Mouse (Mus musculus) large intestine, adult 2 months (tissue): ENCODE results near the gene Nrxn3. TPM values are rescaled to one million over a fixed set of nuclear protein-coding genes. Genes with fewer than 3 reads are reported as not detected.

ENCODE experiments used
- DNase-seq: peaks from one replicate; pipeline ENCODE4 v3.0.0-alpha.2; 2012; ENCODE audit warnings: low read depth, low spot score
- WGBS: fragments of 180-500 bp; shearing (Covaris S2); methylation state at CpG from one replicate; pipeline ENCODE4 v1.1.7; 2018; 5-methylcytosine and 5-hydroxymethylcytosine counted together
- polyA plus RNA-seq: library from polyadenylated mRNA; depleted of rRNA; stranded (reverse); fragments of >200 nt; gene quantifications from 2 replicates; pipeline ENCODE4 v1.2.3, GENCODE M21; 2012

Gene Nrxn3
- polyA plus RNA-seq, 1 experiment: 0.06 TPM

DNA sequence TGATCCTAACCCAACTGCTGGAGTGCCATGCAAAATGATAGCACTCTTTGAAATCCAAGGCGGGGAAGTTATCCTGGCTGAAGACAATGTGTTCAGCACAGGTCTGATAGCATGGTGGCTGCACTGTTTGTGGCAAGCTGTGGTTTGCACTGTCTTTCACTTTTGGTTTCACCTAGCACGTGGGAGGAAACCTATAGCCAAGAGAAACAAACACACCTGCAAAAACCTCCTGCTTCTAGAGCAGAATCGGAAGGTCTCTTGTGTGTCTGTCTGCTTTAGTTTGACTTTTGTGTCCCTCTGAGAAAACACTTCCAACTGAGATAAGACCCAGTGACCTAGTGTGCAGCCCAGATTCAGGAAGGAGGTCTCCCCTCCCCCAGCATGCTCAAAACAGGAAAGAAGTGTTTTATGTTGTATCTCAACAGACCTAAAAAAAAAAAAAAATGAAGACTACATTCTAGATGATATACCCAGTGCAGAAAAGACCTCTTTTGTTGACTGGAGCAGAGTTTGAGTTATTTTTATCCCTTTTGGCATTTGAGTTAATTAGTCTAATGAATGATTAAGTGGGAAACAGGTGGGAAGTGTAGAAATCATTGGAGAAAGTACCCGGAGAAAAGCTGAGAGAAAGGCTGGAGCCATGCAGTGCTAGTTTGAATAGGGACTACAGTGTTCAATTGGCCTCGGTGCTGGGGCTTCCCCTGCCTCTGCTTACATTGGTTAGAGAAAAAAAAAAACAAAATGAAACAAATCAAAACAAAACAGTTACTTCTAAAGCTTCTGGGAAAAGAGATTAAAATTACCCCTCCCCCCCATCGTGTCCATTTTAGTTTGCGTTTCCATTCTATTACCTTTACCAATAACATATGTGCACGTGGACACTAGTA lies 996.8 kb downstream of the Nrxn3 start:
- DNase-seq: no peak
- WGBS: 46% methylated on average over 8 of the region's 8 CpGs

DNA sequence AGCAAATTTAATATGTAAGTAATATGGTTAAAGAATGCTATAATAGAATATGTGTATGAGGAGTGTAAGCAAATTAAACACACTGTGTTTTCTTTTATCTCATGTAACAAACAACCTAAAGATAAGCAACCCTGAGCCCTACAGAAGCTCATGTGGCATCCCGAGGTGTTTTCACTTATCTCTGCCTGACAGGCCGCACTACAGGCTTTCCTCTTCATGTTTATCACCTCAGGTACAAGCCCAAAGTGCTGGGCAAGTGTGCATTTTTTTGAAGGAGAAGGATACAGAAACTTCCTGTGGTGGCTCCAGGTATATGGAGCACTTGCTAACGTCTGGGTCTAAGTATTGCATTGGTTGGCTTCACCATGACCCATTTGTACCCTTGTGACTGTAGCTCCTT lies 998.3 kb downstream of the Nrxn3 start:
- WGBS: 53% methylated on average over 3 of the region's 3 CpGs
- DNase-seq: no peak

DNA sequence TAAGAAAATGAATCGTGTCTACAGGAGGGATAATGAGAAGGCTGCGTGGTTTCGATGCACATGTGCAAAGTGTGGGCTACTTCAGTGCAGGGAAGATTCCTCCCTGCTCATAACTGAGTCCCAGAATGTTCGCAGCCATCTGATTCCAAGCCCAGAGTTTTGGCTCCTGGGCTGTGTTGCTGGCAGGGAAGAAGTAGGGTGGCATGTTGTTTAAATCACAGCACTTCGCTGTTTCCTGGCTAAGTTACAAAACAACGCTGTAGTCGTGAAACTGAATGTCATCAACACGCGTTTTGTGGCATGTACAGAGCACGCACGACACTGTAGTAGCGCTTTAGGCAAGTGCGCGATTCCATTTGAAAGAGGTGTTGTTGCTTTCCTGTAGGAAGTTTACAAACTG lies 999.8 kb downstream of the Nrxn3 start:
- 83% methylated on average over 14 of the region's 14 CpGs for WGBS
- no peak for DNase-seq

DNA sequence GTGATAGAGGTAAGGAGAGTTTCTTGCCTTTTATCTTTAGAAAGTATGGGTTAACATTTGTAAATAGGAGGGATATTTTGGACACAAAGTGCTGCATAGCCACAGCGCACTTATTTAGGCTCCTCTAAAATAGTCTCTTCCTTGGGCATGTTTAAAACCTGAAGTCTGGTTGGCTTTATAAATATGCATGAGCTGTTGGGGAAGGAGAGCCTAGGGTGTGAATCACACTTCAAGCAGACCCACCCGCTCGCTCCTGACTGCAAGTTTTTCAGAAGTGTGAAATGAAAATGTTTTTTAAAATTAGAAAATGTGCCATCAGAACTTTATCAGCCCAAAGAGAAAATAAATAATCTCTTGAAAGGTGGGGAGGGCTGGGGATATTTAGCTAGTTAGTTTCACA lies 1001.4 kb downstream of the Nrxn3 start:
- no peak for DNase-seq
- 67% methylated on average over 3 of the region's 3 CpGs for WGBS

DNA sequence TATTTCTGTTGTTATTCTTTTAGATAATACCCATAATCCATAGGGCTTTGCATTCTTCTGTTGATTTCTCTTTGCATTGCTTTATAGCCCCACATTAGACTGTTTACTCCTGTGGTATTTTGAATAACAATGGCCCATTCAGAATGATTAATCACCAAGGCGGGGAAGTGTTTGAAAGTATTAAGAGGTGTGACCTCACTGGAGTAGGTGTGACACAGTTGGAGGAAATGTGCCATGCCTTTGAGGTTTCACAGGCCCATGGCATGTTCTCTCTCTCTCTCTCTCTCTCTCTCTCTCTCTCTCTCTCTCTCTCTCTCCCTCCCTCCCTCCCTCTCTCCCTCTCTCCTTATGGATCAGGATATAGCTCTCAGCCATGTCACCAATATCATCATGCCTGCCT lies 1019.6 kb downstream of the Nrxn3 start:
- DNase-seq: no peak
- WGBS: 59% methylated on average over 1 of the region's 1 CpGs

DNA sequence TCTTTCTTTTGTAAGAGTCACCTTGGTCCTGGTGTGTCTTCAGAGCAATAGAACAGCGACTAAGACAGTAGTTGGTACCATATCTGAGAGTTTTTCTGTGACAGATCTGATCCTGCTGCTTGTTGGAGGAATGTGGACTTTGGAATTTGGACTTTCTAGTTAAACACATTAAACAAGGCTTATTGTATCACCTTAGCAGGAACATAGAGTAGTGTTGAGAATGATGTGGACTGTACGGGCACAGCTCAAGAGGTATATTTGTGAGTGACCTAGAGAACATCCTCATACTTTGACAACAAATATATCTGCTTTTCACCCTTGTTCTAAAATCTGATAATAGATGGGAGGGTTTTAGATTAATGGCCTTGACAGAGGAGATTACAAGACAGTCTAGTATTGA lies 1020.1 kb downstream of the Nrxn3 start:
- no peak for DNase-seq
- 53% methylated on average over 2 of the region's 2 CpGs for WGBS

DNA sequence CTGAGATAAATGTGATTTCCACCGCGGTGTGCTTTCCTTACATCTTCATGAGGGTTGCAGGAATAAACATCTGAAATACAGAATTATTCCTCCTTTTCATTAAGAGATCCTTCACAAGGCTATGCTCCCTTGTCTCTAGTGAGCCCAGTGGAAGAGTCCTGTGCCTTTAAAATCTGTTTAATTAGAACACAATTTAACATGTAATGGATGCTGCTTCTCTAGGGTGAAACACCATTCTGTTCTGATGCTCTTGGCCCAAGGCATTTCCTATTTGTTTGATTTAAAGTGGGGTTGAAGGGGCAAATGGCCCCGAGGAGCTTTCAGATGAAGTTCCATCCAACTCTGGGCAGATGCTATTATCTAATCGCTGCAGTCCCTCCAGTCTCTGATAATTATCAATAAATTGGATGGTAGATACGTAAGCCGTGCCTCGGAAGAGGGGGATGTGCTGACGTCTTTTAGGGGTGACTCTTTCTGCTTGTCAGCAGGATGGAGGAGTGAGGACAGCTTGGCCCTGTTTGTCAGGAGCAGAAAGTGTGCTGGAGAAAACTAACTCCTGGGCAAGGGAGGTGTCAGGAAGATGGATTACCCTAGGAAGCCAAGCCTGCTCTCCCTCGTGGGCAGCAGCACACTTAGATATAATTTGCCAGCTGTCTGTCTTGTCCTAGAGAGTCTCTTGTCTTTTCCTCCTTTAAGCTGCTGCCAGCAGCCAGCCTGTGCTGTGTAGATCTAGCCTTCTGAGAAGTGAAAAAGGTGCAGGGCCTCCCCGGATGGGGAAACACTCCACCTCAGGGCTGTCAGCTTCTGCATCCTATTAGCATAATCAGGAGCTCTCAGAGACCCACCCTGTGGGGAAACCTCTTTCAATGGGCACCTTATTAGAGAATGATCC lies 1041.8 kb downstream of the Nrxn3 start:
- WGBS: 60% methylated on average over 10 of the region's 10 CpGs
- no peak for DNase-seq

DNA sequence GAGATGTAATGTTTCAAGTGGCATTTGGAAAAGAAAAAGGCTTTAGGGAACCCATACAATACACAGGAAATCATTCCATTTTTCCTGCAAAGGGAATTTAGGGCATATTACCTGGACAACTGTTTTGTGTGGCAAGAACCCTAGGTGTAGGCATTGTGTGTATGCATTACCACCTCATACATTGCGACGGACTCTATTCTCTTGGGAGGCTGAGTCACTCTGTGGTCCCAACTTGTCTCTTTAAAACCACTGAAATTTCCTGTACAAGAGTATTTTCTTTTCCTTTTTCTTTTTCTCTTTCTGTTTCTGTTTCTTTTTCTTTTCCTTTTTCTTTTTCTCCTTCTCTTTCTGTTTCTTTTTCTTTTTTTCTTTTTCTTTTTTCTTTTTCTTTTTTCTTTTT lies 1042.5 kb downstream of the Nrxn3 start:
- DNase-seq: no peak
- WGBS: 91% methylated on average over 2 of the region's 2 CpGs

DNA sequence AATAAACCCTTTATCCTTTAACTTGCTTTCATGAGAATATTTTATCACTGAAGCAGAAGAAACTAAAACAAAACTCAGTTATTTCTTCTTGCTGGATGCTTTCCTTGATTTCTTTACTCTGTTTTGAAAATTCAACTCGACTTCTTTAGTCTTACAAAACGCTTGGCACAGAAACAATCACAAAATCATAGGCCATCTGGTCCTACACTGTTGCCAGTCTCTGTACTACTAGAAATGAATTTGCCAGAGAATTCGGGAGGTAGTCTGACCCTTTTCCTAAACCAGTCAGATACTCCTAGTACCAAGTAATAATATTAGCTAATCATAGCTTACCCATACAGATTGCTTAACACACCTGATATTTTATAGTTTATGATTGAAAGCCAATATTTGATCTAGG lies 1066.1 kb downstream of the Nrxn3 start:
- 69% methylated on average over 3 of the region's 3 CpGs for WGBS

DNA sequence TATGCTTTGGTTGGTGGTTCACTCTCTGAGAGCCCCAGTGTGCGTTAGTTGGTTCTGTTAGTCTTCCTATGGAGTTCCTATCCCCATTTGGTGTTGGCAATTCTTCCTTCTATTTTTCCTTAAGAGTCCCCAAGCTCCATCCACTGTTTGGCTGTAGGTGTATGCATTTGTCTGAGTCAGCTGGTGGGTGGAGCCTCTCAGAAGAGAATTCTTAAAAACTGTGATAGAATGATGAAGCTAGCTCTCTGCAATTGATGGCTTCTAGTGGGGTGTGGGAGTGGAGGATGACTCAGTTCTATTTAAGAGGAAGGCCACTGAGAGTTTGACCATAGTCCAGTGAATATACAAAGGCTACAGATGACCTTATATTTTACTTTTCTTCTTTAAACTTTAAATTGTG lies 1067.3 kb downstream of the Nrxn3 start:
- 78% methylated on average over 1 of the region's 1 CpGs for WGBS
- no peak for DNase-seq

More for the DNA sequence above, 1066.1 kb downstream of the Nrxn3 start:
- no peak for DNase-seq

DNA sequence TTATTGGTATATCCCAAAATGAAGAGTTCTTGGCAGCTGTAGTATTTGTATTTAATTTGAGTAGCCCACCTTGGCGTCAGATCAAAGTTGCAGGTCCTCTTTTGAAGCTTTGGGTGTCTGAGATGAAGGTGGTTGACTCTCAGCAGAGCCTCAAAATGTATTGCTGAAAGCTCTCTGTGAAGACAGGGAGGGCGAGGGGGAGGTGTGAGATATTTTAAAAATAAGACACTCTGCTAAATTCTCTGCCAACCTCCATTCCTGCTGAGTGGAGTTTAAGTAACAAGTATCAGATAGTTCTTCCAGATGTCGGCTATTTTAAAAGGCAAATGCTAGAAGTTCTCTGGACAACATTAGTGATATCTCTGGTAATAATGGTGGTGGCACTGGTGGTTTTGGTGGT lies 1069.2 kb downstream of the Nrxn3 start:
- no peak for DNase-seq
- 64% methylated on average over 3 of the region's 3 CpGs for WGBS

DNA sequence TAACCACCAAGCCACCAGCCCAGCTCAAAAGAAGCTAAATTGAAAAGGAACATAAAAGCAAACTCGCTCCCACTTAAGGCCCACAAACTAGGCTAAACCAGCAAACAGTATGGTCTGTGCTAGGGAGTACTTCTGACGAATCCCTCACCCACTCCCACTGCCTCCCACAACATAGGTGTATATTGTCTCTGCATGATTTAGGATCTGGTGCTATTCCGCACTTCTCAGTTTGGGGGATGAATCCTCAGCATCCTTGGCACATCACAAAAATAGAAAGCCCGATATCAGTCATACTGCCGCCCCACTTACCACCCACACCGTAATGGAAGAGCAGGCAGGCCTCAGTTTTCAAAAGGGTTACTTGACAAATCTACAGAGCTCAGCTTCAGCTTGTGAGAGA lies 1072.1 kb downstream of the Nrxn3 start:
- 87% methylated on average over 6 of the region's 6 CpGs for WGBS
- no peak for DNase-seq

DNA sequence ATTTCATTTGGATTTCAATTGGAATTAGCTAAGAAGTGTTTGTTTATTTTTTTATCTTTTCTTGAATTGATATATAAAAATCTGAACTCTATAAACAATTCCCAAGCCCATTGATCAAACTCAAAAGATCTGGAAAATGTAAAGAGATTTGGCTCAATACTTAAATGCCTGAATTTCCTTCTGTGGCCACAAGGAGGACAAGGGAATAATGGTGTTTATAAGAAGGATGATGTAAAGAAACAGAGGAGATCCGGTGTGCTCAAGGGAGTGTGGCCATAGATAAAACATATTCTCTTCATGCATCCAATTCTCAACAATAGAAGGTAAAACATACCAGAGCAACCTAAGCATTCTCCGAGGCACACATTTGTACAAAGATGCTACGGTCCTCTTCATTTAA lies 1085.5 kb downstream of the Nrxn3 start:
- 67% methylated on average over 3 of the region's 3 CpGs for WGBS
- no peak for DNase-seq

DNA sequence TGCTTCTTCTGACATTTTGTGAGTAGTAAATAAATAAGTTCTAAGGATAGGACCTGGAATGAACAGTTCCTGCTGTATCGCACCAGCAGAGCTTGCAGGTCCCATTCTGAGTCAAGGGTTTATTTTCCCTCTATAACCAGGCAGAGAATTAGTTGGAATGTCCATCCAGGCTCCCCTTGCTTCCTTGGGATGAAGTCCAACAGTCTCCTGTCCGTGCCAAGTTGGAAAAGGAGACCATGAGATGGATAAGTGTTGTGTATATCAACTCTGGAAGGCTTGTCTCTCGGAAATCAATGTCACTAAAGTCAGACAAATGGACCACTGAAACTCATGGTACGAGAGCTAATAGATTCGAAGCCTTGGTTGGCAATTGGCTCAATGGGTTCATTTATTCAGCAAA lies 1087.5 kb downstream of the Nrxn3 start:
- DNase-seq: no peak
- WGBS: 62% methylated on average over 5 of the region's 5 CpGs

DNA sequence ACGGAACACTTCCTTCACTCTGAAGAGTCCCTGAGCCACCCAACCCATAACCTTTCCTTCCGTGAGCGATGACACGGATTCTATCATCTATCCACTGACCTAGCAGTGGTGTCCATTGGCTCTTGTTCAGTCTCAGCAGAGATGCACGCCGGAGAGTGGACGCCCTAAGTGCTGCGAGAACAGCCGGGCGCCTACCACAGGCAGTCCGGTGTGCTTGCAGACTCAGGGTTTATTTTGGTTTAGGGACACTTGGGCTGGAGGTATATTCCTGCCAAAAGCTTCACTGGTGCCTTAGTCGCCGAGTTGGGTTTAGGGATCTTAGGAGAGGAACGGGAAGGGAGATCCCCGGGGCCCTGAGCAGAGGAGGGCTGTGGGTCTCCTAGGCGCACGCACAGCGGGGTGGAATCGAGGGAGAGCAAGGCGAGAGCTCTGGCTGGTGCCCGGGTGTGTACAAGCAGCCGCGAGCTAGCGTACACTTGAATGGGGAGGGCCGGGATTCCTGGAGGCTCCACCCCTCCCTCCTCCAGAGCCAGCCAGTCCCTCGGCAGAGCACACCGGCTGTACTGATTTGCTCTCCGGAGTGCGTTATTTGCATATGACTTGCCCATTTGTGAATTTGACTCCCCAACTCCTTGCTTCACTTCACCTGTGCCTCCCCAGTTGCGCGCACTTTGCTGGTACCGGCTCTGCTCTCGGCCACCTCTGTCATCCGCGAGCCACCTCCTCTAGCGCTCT lies 1089.3 kb downstream of the Nrxn3 start:
- DNase-seq: no peak
- WGBS: 4% methylated on average over 36 of the region's 36 CpGs

DNA sequence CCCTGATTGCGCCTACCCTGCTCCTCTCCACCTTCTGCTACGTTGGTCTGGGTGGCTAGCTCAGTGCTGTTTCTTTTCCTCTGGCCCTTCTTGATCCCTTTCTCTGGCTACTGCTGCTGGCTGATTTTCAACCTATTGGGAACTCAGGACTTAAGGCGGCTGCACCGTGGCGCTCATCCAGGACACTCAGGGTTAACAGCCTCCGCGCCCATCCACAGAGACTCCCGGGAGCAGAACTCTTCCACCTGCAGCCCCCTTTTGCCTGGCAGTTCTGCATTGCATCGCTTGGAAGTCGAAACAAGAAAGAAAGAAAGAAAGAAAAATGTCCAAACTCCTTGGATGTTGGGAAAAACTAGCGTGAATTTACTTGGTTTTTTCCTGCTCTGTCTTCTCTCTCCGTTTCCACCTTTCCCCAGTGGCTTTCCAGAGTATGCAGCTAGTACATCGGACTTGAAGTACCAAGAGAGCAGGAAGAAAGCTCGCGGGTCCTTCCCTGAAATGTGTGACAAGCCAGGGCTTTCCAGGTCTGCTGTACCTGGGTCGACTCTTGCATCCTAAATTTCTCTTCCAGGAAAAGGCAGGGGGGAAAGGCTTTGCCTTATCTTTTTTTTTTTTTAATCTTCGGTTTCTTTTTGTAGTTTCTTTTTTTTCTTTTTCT lies 1090.0 kb downstream of the Nrxn3 start:
- no peak for DNase-seq
- 2% methylated on average over 17 of the region's 17 CpGs for WGBS

DNA sequence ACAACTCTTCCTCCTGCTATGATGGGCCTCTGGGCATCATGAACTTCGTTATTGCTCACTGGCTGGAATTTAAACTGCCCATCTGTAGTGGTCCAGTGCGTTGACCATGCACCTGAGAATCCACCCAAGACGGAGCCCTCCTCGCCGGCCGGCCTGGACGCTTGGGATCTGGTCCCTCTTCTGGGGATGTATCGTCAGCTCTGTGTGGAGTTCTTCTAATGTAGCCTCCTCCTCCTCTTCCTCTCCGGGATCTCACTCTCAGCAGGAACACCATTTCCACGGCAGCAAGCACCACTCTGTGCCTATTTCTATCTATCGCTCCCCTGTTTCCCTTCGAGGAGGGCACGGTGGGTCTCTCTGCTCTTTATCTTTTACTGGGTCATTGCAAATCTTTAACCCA lies 1090.6 kb downstream of the Nrxn3 start:
- no peak for DNase-seq
- WGBS: 13% methylated on average over 13 of the region's 13 CpGs

DNA sequence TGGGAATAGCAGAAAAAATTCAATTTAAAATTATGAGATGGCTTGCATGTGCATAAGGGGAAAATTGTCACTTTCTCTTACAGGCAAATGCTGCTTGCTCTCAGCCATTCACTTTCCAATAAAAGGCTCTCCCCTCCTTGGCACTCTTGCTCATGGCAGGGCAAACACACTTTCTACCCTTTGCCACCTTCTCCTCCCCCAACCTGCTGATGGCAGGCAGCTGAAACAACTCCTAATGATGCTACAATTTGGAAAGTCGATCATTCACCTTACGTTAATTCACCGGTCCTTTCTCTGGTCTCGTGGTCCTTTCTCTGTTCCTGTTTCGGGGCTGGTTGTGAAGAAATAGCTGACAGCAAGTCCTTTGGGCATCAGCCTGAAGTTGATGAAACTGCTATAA lies 1091.0 kb downstream of the Nrxn3 start:
- DNase-seq: no peak
- 74% methylated on average over 5 of the region's 5 CpGs for WGBS

DNA sequence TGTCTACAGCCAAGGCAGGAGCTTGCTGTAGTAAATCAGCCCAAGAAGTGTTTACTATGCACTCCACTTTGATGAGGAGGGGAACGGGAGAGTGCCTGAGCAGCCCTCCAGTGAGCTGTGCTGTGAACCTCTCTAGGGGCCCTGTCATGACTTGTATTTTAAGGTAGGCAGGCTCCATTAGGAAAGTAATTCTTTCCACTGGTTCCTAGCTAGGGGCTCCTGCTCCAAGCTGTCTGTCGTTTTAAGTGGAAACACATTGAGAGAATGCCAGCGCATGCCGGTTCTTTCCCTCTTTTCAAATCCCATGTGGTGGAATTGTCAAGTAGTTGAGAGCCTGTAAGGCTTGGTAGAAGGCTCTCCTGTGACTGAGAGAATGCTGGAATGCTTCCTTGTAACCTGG lies 1091.9 kb downstream of the Nrxn3 start:
- 54% methylated on average over 4 of the region's 4 CpGs for WGBS
- no peak for DNase-seq
